Mouse (Mus musculus) ES-Bruce4 (cell line): ENCODE data around the gene Daam1.

ENCODE experiments used
- CTCF ChIP-seq: IDR thresholded peaks from one replicate; pipeline ENCODE4 v1.8.1; 2011; ENCODE audit warnings: low read depth, low read length
- EP300 ChIP-seq: IDR thresholded peaks from 2 replicates; pipeline ENCODE4 v1.6.1; 2011; ENCODE audit warnings: low read depth, low read length; ENCODE audit not compliant: insufficient read depth
- POLR2A ChIP-seq: IDR thresholded peaks from one replicate; pipeline ENCODE4 v1.8.1; 2011; ENCODE audit warnings: low read length; ENCODE audit not compliant: insufficient read depth

GRCm38 (mm10) chr12:71847617-71848016 lies 16.7 kb downstream of the Daam1 start:
- TF ChIP-seq POLR2A, result no peak
- TF ChIP-seq CTCF, result no peak
- TF ChIP-seq EP300, result no peak
